ENCODE assay signal across 9 mouse cellular contexts in the genomic region with DNA sequence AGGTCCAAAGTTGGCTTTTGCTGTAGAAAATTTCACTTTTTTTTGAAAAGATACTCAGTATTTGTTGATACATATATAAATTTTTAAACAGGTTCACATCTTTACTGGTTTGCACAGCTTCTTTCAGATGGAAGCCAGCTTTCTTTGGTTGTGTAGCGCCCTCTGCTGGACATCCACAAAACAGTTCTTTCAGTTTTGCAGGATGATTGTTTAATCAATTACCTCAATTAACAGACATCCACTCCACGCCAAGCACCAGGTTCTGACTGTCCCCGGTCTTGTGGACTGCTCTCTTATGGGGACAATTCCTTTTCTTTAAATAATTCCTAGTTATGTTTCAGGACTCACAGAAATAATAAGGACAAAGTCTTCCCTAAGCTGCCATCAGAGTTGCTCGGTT. TPM values are rescaled to one million over a fixed set of nuclear protein-coding genes. Genes with fewer than 3 reads are reported as not detected.
A peak's percentile ranks its signal among the peaks of the same experiment; 100 is the strongest.
DNase-seq lines count a peak whose midpoint lies in the region; ATAC-seq and TF ChIP-seq lines count a peak whose summit lies in the region.
"Had no signal": no experiment of that assay in that cellular context is flagged by ENCODE, and none has a peak within 500 bp of the region (broad histone marks: within the 10 kb centered on the region; RNA-seq: fewer than 3 reads in every experiment).

No protein-coding gene starts in this region.

- no peaks in the 10 kb centered on the region for H3K36me3 ChIP-seq in intestine, postnatal 0 days (ENCODE audit: control insufficient read depth, insufficient read depth)
- no peaks in the 10 kb centered on the region for H3K36me3 ChIP-seq in intestine, embryonic 16.5 days (ENCODE audit: control insufficient read depth, insufficient read depth, low read length)
- no peaks in the 10 kb centered on the region for H3K36me3 ChIP-seq in heart, embryonic 14.5 days (ENCODE audit: control insufficient read depth, insufficient read depth, low read length)
- H3K36me3 ChIP-seq: embryonic facial prominence, embryonic 12.5 days had no signal

- DNase-seq in MEL-GATA-1-ER (ENCODE audit: extremely low read depth, low read depth): peak; percentile 46
- DNase-seq in cerebellum, postnatal 36 days: peak; percentile 45 to 54
- DNase-seq in layer of hippocampus, postnatal 14 days (ENCODE audit: low spot score in 2 of 2): peak; percentile 70 to 73
- DNase-seq in mesoderm, embryonic 11.5 days (ENCODE audit: low read depth, low spot score): peak; percentile 57
- DNase-seq in thymus, postnatal 0 days (ENCODE audit: low spot score): peak; percentile 59

- H3K4me2 ChIP-seq in intestine, postnatal 0 days (replicated peaks; ENCODE audit: low read depth): 0 out of 2 replicates have a peak overlapping the region, but pooled peaks have one; percentile 21
- H3K4me2 ChIP-seq in intestine, embryonic 16.5 days (ENCODE audit: low read depth, low read length): no peak overlapping the region
- 0 out of 2 replicates have a peak overlapping the region, but pooled peaks have one; percentile 25 for H3K4me2 ChIP-seq in heart, embryonic 14.5 days (ENCODE audit: low read length)
- H3K4me2 ChIP-seq: embryonic facial prominence, embryonic 12.5 days had no signal

- WGBS in intestine, postnatal 0 days: 18% methylated on average over 4 of the region's 4 CpGs
- 15% methylated on average over 4 of the region's 4 CpGs for WGBS in intestine, embryonic 16.5 days
- 15% methylated on average over 4 of the region's 4 CpGs for WGBS in heart, embryonic 14.5 days

- no peaks in the 10 kb centered on the region for H3K27me3 ChIP-seq in intestine, postnatal 0 days (replicated peaks; ENCODE audit: control insufficient read depth, insufficient read depth, low read length)
- H3K27me3 ChIP-seq in intestine, embryonic 16.5 days (replicated peaks; ENCODE audit: control insufficient read depth, insufficient read depth, low read length): no peaks in the 10 kb centered on the region; the same call in 1 of the 2 replicates
- no peaks in the 10 kb centered on the region for H3K27me3 ChIP-seq in heart, embryonic 14.5 days (ENCODE audit: control insufficient read depth, insufficient read depth, low read length)
- H3K27me3 ChIP-seq: embryonic facial prominence, embryonic 12.5 days had no signal

- no peak overlapping the region for H3K4me3 ChIP-seq in intestine, postnatal 0 days (ENCODE audit: low read depth, low read length)
- no peak overlapping the region for H3K4me3 ChIP-seq in intestine, embryonic 16.5 days (ENCODE audit: low read length)
- H3K4me3 ChIP-seq in heart, embryonic 14.5 days (ENCODE audit: control insufficient read depth in 1 of 2, insufficient read depth in 1 of 2, low read depth in 1 of 2, low read length in 2 of 2): no peak overlapping the region
- H3K4me3 ChIP-seq: embryonic facial prominence, embryonic 12.5 days had no signal

- H3K27ac ChIP-seq in intestine, postnatal 0 days (ENCODE audit: low read depth, low read length): no peak overlapping the region
- H3K27ac ChIP-seq in intestine, embryonic 16.5 days (ENCODE audit: low read length): no peak overlapping the region
- no peak overlapping the region for H3K27ac ChIP-seq in heart, embryonic 14.5 days (replicated peaks in 1 of 2; ENCODE audit: control insufficient read depth in 1 of 2, insufficient read depth in 1 of 2, low read depth in 2 of 2, low read length in 2 of 2)
- H3K27ac ChIP-seq: embryonic facial prominence, embryonic 12.5 days had no signal

- peak; percentile 85 for TF ChIP-seq CTCF in intestine, postnatal 0 days (IDR thresholded peaks at IDR 0.05; ENCODE audit: low read depth)

- H3K9me3 ChIP-seq in intestine, postnatal 0 days (ENCODE audit: control insufficient read depth): no peaks in the 10 kb centered on the region
- H3K9me3 ChIP-seq in intestine, embryonic 16.5 days (ENCODE audit: control insufficient read depth, low read length): no peaks in the 10 kb centered on the region
- no peaks in the 10 kb centered on the region for H3K9me3 ChIP-seq in heart, embryonic 14.5 days (ENCODE audit: control insufficient read depth, low read length)
- H3K9me3 ChIP-seq: embryonic facial prominence, embryonic 12.5 days had no signal

- ATAC-seq in intestine, postnatal 0 days: no peak
- ATAC-seq in intestine, embryonic 16.5 days: no peak
- ATAC-seq in heart, embryonic 14.5 days (ENCODE audit: insufficient number of reproducible peaks, insufficient read depth, low FRiP score, low read depth): no peak

- H3K4me1 ChIP-seq in intestine, postnatal 0 days (replicated peaks; ENCODE audit: control insufficient read depth, insufficient read depth, low read length): no peaks in the 10 kb centered on the region
- H3K4me1 ChIP-seq in intestine, embryonic 16.5 days (ENCODE audit: control insufficient read depth, insufficient read depth, low read length): no peaks in the 10 kb centered on the region
- peaks cover 0 to 5% of the 10 kb centered on the region in 2 experiments; a peak in 1 of 4 replicates for H3K4me1 ChIP-seq in heart, embryonic 14.5 days (ENCODE audit: control insufficient read depth in 2 of 2, insufficient read depth in 2 of 2, low read length in 2 of 2)
- H3K4me1 ChIP-seq: embryonic facial prominence, embryonic 12.5 days had no signal

- H3K9ac ChIP-seq in intestine, postnatal 0 days (ENCODE audit: low read depth, low read length): no peak overlapping the region
- no peak overlapping the region for H3K9ac ChIP-seq in intestine, embryonic 16.5 days (ENCODE audit: low read depth, low read length)
- no peak overlapping the region for H3K9ac ChIP-seq in heart, embryonic 14.5 days (ENCODE audit: low read length)
- H3K9ac ChIP-seq: embryonic facial prominence, embryonic 12.5 days had no signal

RNA-seq across cellular contexts. Expression of a gene that starts 17.9 kb away (rescaled TPM):
- polyA plus RNA-seq in intestine, postnatal 0 days (2015; fragmentation: Nextera tagmentation; extraction: Ambion mirVana): 0.17 and 0.24 TPM in 2 replicates
- 0.18 and 0.20 TPM in 2 replicates for polyA plus RNA-seq in intestine, embryonic 16.5 days (2015; fragmentation: Nextera tagmentation; extraction: Ambion mirVana)
- polyA plus RNA-seq in heart, embryonic 14.5 days (2014; fragmentation: Nextera tagmentation; extraction: Ambion mirVana): 0.11 and 0.34 TPM in 2 replicates
- 1 to 10 TPM; 1.3 to 1.5 TPM for total RNA-seq in layer of hippocampus, postnatal 14 days (2021)
- polyA plus RNA-seq in thymus, postnatal 0 days (2015; fragmentation: Nextera tagmentation; extraction: Ambion mirVana): 0.99 and 1.2 TPM in 2 replicates

RNA-seq across cellular contexts. Expression of a gene that starts 54.2 kb away (rescaled TPM):
- polyA plus RNA-seq in intestine, postnatal 0 days (2015; fragmentation: Nextera tagmentation; extraction: Ambion mirVana): 11.4 and 12.6 TPM in 2 replicates
- 6.8 and 7.2 TPM in 2 replicates for polyA plus RNA-seq in intestine, embryonic 16.5 days (2015; fragmentation: Nextera tagmentation; extraction: Ambion mirVana)
- polyA plus RNA-seq in heart, embryonic 14.5 days (2014; fragmentation: Nextera tagmentation; extraction: Ambion mirVana): 2.9 and 3.6 TPM in 2 replicates
- total RNA-seq in layer of hippocampus, postnatal 14 days (2021): 1 to 10 TPM; 2.7 to 2.8 TPM
- 23.4 and 26.8 TPM in 2 replicates for polyA plus RNA-seq in thymus, postnatal 0 days (2015; fragmentation: Nextera tagmentation; extraction: Ambion mirVana)
